Mouse (Mus musculus) limb, embryonic 12.5 days (tissue): Measurements from ENCODE around the gene Rtn4. TPM values are rescaled to one million over a fixed set of nuclear protein-coding genes. Genes with fewer than 3 reads are reported as not detected.
"Not testable (repeated sequence)": the region's sequence is repeated elsewhere in the genome, so short reads cannot be mapped to it uniquely, and the experiment has no call there.

Experiments used
- ATAC-seq: fragments of 200-750 bp; cut with Nextera tagmentation; 2 replicates; pipeline ENCODE4 v1.8.0; 2017; ENCODE audit warnings: low read depth, moderate TSS enrichment; ENCODE audit not compliant: insufficient number of reproducible peaks, insufficient read depth, low FRiP score, low TSS enrichment
- H3K27ac ChIP-seq: fragments of 300-500 bp; sonication (generic); 2 replicates; pipeline ENCODE4 v1.5.1; 2016; ENCODE audit warnings: mild to moderate bottlenecking, moderate library complexity
- H3K27me3 ChIP-seq: fragments of 300-500 bp; sonication (generic); 2 replicates; pipeline ENCODE4 v1.6.1; 2016; ENCODE audit warnings: mild to moderate bottlenecking, moderate library complexity
- H3K36me3 ChIP-seq: fragments of 300-500 bp; sonication (generic); 2 replicates; pipeline ENCODE4 v1.6.1; 2016; ENCODE audit warnings: mild to moderate bottlenecking, moderate library complexity
- H3K4me1 ChIP-seq: fragments of 300-500 bp; sonication (generic); replicated peaks from 2 replicates; pipeline ENCODE4 v1.6.1; 2016
- H3K4me2 ChIP-seq: fragments of 300-500 bp; sonication (generic); 2 replicates; pipeline ENCODE4 v1.6.1; 2016; ENCODE audit warnings: mild to moderate bottlenecking, moderate library complexity
- H3K4me3 ChIP-seq: fragments of 300-500 bp; sonication (generic); replicated peaks from 2 replicates; pipeline ENCODE4 v1.5.1; 2016; ENCODE audit warnings: mild to moderate bottlenecking
- H3K9ac ChIP-seq: fragments of 300-500 bp; sonication (generic); replicated peaks from 2 replicates; pipeline ENCODE4 v1.6.1; 2016; ENCODE audit warnings: mild to moderate bottlenecking, moderate library complexity
- H3K9me3 ChIP-seq: fragments of 300-500 bp; sonication (generic); 2 replicates; pipeline ENCODE4 v1.6.1; 2016; ENCODE audit warnings: mild to moderate bottlenecking, moderate library complexity
- WGBS: fragments of 180-500 bp; shearing (Covaris S2); methylation state at CpG from one replicate; pipeline ENCODE4 v1.1.7; 2016; 5-methylcytosine and 5-hydroxymethylcytosine counted together
- polyA plus RNA-seq: library from polyadenylated mRNA; unstranded; fragments of >200 nt; fragmentation: Nextera tagmentation; extraction: Ambion mirVana; gene quantifications from 2 replicates; pipeline ENCODE4 v1.2.1, GENCODE M21; 2016

The Rtn4 gene
- 65.6 and 79.6 TPM in 2 replicates for polyA plus RNA-seq

- WGBS, result under 1% methylated on average over 43 of the region's 43 CpGs
- ATAC-seq, result peak; percentile 97
- H3K4me1 ChIP-seq, result peaks cover 2% of the 10 kb centered on the region; the same call in 1 of the 2 replicates
- H3K27ac ChIP-seq, result peak within 1 kb of the TSS; percentile 99
- peak within 1 kb of the TSS; percentile 97 for H3K9ac ChIP-seq
- peak within 1 kb of the TSS; percentile 58 for H3K4me2 ChIP-seq
- H3K4me3 ChIP-seq, result peak within 1 kb of the TSS; percentile 96
- H3K27me3 ChIP-seq, result no peaks in the 10 kb centered on the region
- no peaks in the 10 kb centered on the region for H3K9me3 ChIP-seq
- H3K36me3 ChIP-seq, result peaks cover 3% of the 10 kb centered on the region; the same call in 1 of the 2 replicates
These were observed at the start of gene Rtn4 for GRCm38 (mm10) chr11:29692683-29693272. Gene Rtn4, plus strand, starts transcription at chr11:29692947.

GRCm38 (mm10) chr11:29644421-29644820, 48.3 kb upstream of the Rtn4 start:
- Histone ChIP-seq H3K27ac (no peak overlapping the region), H3K9ac (no peak overlapping the region), H3K4me1 (peaks cover 7% of the 10 kb centered on the region; the same call in 1 of the 2 replicates), H3K36me3 (no peaks in the 10 kb centered on the region), H3K9me3 (0 out of 2 replicates have a peak, but pooled peaks cover 3% of the 10 kb centered on the region), H3K4me2 (no peak overlapping the region), H3K27me3 (no peaks in the 10 kb centered on the region), H3K4me3 (no peak overlapping the region)
- 88% methylated on average over 1 of the region's 1 CpGs for WGBS
- no peak for ATAC-seq

- H3K36me3 ChIP-seq, result no peaks in the 10 kb centered on the region
- peaks cover 7% of the 10 kb centered on the region; the same call in 1 of the 2 replicates for H3K4me1 ChIP-seq
- no peak for ATAC-seq
- no peak overlapping the region for H3K4me2 ChIP-seq
- H3K9ac ChIP-seq, result no peak overlapping the region
- 0 out of 2 replicates have a peak, but pooled peaks cover 3% of the 10 kb centered on the region for H3K9me3 ChIP-seq
- no peak overlapping the region for H3K4me3 ChIP-seq
- H3K27me3 ChIP-seq, result no peaks in the 10 kb centered on the region
- WGBS, result 72% methylated on average over 5 of the region's 5 CpGs
- H3K27ac ChIP-seq, result no peak overlapping the region
These were observed 47.2 kb upstream of the Rtn4 start for GRCm38 (mm10) chr11:29645411-29646066.

- Histone ChIP-seq H3K4me3 (no peak overlapping the region), H3K27me3 (no peaks in the 10 kb centered on the region), H3K4me1 (peaks cover 7% of the 10 kb centered on the region; the same call in 1 of the 2 replicates), H3K9me3 (no peaks in the 10 kb centered on the region), H3K27ac (no peak overlapping the region), H3K36me3 (no peaks in the 10 kb centered on the region), H3K9ac (no peak overlapping the region), H3K4me2 (no peak overlapping the region)
- WGBS, result 55% methylated on average over 6 of the region's 6 CpGs
- ATAC-seq, result no peak
These were observed 45.0 kb upstream of the Rtn4 start for GRCm38 (mm10) chr11:29647568-29648319.

GRCm38 (mm10) chr11:29655381-29655780, 37.4 kb upstream of the Rtn4 start:
- H3K27me3 ChIP-seq, H3K9ac ChIP-seq, H3K4me2 ChIP-seq, ATAC-seq, H3K27ac ChIP-seq, H3K4me1 ChIP-seq, H3K9me3 ChIP-seq, H3K36me3 ChIP-seq, H3K4me3 ChIP-seq: not testable (repeated sequence)
- WGBS, result 92% methylated on average over 3 of the region's 3 CpGs

GRCm38 (mm10) chr11:29660740-29661139, 32.0 kb upstream of the Rtn4 start:
- Histone ChIP-seq H3K9me3 (no peaks in the 10 kb centered on the region), H3K4me1 (no peaks in the 10 kb centered on the region), H3K4me3 (no peak overlapping the region), H3K27ac (no peak overlapping the region), H3K36me3 (no peaks in the 10 kb centered on the region), H3K9ac (no peak overlapping the region), H3K27me3 (no peaks in the 10 kb centered on the region), H3K4me2 (no peak overlapping the region)
- no peak for ATAC-seq
- 93% methylated on average over 2 of the region's 2 CpGs for WGBS

GRCm38 (mm10) chr11:29667634-29668033, 25.1 kb upstream of the Rtn4 start:
- Histone ChIP-seq H3K9me3 (no peaks in the 10 kb centered on the region), H3K4me2 (no peak overlapping the region), H3K9ac (no peak overlapping the region), H3K4me1 (no peaks in the 10 kb centered on the region), H3K4me3 (no peak overlapping the region), H3K36me3 (no peaks in the 10 kb centered on the region), H3K27ac (no peak overlapping the region), H3K27me3 (no peaks in the 10 kb centered on the region)
- no peak for ATAC-seq
- WGBS, result 95% methylated on average over 3 of the region's 3 CpGs

GRCm38 (mm10) chr11:29669706-29670105, 23.0 kb upstream of the Rtn4 start:
- WGBS, result 76% methylated on average over 4 of the region's 4 CpGs
- Histone ChIP-seq H3K9ac (no peak overlapping the region), H3K36me3 (no peaks in the 10 kb centered on the region), H3K4me2 (no peak overlapping the region), H3K27me3 (no peaks in the 10 kb centered on the region), H3K9me3 (no peaks in the 10 kb centered on the region), H3K27ac (no peak overlapping the region), H3K4me3 (no peak overlapping the region), H3K4me1 (no peaks in the 10 kb centered on the region)
- no peak for ATAC-seq

- ATAC-seq, result no peak
- 91% methylated on average over 2 of the region's 2 CpGs for WGBS
- no peaks in the 10 kb centered on the region for H3K36me3 ChIP-seq
These were observed 19.4 kb upstream of the Rtn4 start for GRCm38 (mm10) chr11:29673359-29673758.

GRCm38 (mm10) chr11:29676718-29677117, 16.0 kb upstream of the Rtn4 start:
- H3K9ac ChIP-seq, result no peak overlapping the region
- H3K27ac ChIP-seq, result no peak overlapping the region
- no peak for ATAC-seq

More at GRCm38 (mm10) chr11:29673359-29673758, 19.4 kb upstream of the Rtn4 start:
- Histone ChIP-seq H3K27ac (no peak overlapping the region), H3K4me3 (no peak overlapping the region), H3K9me3 (no peaks in the 10 kb centered on the region; the same call in 1 of the 2 replicates), H3K9ac (no peak overlapping the region), H3K4me2 (no peak overlapping the region), H3K27me3 (no peaks in the 10 kb centered on the region), H3K4me1 (no peaks in the 10 kb centered on the region)

GRCm38 (mm10) chr11:29679942-29680341, 12.8 kb upstream of the Rtn4 start:
- no peaks in the 10 kb centered on the region for H3K27me3 ChIP-seq
- H3K27ac ChIP-seq, result no peak overlapping the region
- H3K4me2 ChIP-seq, result no peak overlapping the region
- no peaks in the 10 kb centered on the region; the same call in 1 of the 2 replicates for H3K9me3 ChIP-seq
- H3K4me3 ChIP-seq, result no peak overlapping the region
- H3K4me1 ChIP-seq, result no peaks in the 10 kb centered on the region
- no peak for ATAC-seq
- no peak overlapping the region for H3K9ac ChIP-seq
- WGBS, result 80% methylated on average over 3 of the region's 3 CpGs
- H3K36me3 ChIP-seq, result no peaks in the 10 kb centered on the region

More at GRCm38 (mm10) chr11:29676718-29677117, 16.0 kb upstream of the Rtn4 start:
- 98% methylated on average over 4 of the region's 4 CpGs for WGBS
- H3K36me3 ChIP-seq, result no peaks in the 10 kb centered on the region
- H3K4me1 ChIP-seq, result no peaks in the 10 kb centered on the region
- H3K27me3 ChIP-seq, result no peaks in the 10 kb centered on the region
- no peak overlapping the region for H3K4me2 ChIP-seq
- no peaks in the 10 kb centered on the region; the same call in 1 of the 2 replicates for H3K9me3 ChIP-seq
- H3K4me3 ChIP-seq, result no peak overlapping the region
